Mouse (Mus musculus) intestine, embryonic 16.5 days (tissue): ENCODE measurements around the gene Olfr958. TPM values are rescaled to one million over a fixed set of nuclear protein-coding genes. Genes with fewer than 3 reads are reported as not detected.
A peak's percentile ranks its signal among the peaks of the same experiment; 100 is the strongest.

Source experiments
- ATAC-seq: fragments of 200-750 bp; cut with Nextera tagmentation; 2 replicates; pipeline ENCODE4 v1.8.0; 2017; ENCODE audit warnings: moderate TSS enrichment, moderate library complexity
- H3K27ac ChIP-seq: fragments of 300-500 bp; sonication (generic); 2 replicates; pipeline ENCODE4 v1.5.1; 2014; ENCODE audit warnings: mild to moderate bottlenecking, low read length
- H3K27me3 ChIP-seq: fragments of 300-500 bp; sonication (generic); replicated peaks from 2 replicates; pipeline ENCODE4 v1.6.1; 2014; ENCODE audit warnings: low read length, control low read depth, mixed read lengths; ENCODE audit not compliant: control insufficient read depth, insufficient read depth
- H3K36me3 ChIP-seq: fragments of 300-500 bp; sonication (generic); 2 replicates; pipeline ENCODE4 v1.6.1; 2014; ENCODE audit warnings: low read length, control low read depth; ENCODE audit not compliant: control insufficient read depth, insufficient read depth
- H3K4me1 ChIP-seq: fragments of 300-500 bp; sonication (generic); 2 replicates; pipeline ENCODE4 v1.6.1; 2014; ENCODE audit warnings: low read length, control low read depth, mixed read lengths; ENCODE audit not compliant: control insufficient read depth, insufficient read depth
- H3K4me2 ChIP-seq: fragments of 300-500 bp; sonication (generic); 2 replicates; pipeline ENCODE4 v1.6.1; 2014; ENCODE audit warnings: low read depth, low read length, control low read depth
- H3K4me3 ChIP-seq: fragments of 300-500 bp; sonication (generic); 2 replicates; pipeline ENCODE4 v1.5.1; 2014; ENCODE audit warnings: mild to moderate bottlenecking, low read length
- H3K9ac ChIP-seq: fragments of 300-500 bp; sonication (generic); 2 replicates; pipeline ENCODE4 v1.6.1; 2014; ENCODE audit warnings: low read depth, low read length
- H3K9me3 ChIP-seq: fragments of 300-500 bp; sonication (generic); 2 replicates; pipeline ENCODE4 v1.6.1; 2016; ENCODE audit warnings: low read length, control low read depth; ENCODE audit not compliant: control insufficient read depth
- WGBS: fragments of 180-500 bp; shearing (Covaris S2); extraction: QIAGEN DNeasy Blood & Tissue Kit; methylation state at CpG from one replicate; pipeline ENCODE4 v1.1.7; 2014; 5-methylcytosine and 5-hydroxymethylcytosine counted together
- polyA plus RNA-seq: library from polyadenylated mRNA; unstranded; fragments of >200 nt; fragmentation: Nextera tagmentation; extraction: Ambion mirVana; gene quantifications from 2 replicates; pipeline ENCODE4 v1.2.1, GENCODE M21; 2015

Gene Olfr958
- polyA plus RNA-seq, 1 experiment from 2014 or later: not detected

- no peak overlapping the region for H3K4me3 ChIP-seq
- no peaks in the 10 kb centered on the region for H3K36me3 ChIP-seq
- ATAC-seq: no peak
- H3K9me3 ChIP-seq: no peaks in the 10 kb centered on the region
- H3K4me2 ChIP-seq: no peak overlapping the region
- no peak overlapping the region for H3K27ac ChIP-seq
- no peaks in the 10 kb centered on the region for H3K27me3 ChIP-seq
- no peaks in the 10 kb centered on the region for H3K4me1 ChIP-seq
- no peak overlapping the region for H3K9ac ChIP-seq
Measured at GRCm38 (mm10) chr9:39518595-39518994, 35.3 kb downstream of the Olfr958 start.

GRCm38 (mm10) chr9:39515531-39515930, 38.3 kb downstream of the Olfr958 start, which contains the start of gene Olfr957:
Olfr957 (minus strand) TSS chr9:39515809.
- 54% methylated on average over 3 of the region's 3 CpGs for WGBS
- Histone ChIP-seq H3K9ac (no peak within 1 kb of the TSS), H3K4me2 (no peak within 1 kb of the TSS), H3K36me3 (no peaks in the 10 kb centered on the region), H3K4me1 (no peaks in the 10 kb centered on the region), H3K27ac (no peak within 1 kb of the TSS), H3K9me3 (no peaks in the 10 kb centered on the region), H3K4me3 (no peak within 1 kb of the TSS), H3K27me3 (no peaks in the 10 kb centered on the region)
- ATAC-seq: no peak

DNA sequence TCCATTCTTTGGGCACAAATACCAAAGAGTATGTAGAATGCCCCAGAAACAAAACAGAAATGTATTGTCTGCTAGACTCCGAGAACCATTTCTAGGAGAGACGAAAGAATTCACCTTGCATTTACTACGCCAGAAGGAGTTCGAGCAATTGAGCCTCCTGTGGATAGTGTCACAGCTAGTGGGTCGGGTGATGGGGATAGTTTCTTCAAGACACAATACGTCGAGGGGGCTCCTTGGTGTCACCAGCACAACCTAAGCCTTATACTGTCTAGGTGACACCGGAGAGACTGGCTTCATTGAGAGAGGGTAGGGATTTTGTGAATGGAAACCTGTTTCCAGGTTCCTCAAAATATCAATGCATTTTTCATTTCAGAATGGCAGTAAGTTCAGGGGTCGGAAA, 44.4 kb downstream of the Olfr958 start:
- ATAC-seq: no peak
- H3K9me3 ChIP-seq: no peaks in the 10 kb centered on the region
- no peak overlapping the region for H3K4me2 ChIP-seq
- no peak overlapping the region for H3K4me3 ChIP-seq
- no peaks in the 10 kb centered on the region for H3K27me3 ChIP-seq
- H3K9ac ChIP-seq: no peak overlapping the region
- no peaks in the 10 kb centered on the region for H3K36me3 ChIP-seq
- 73% methylated on average over 9 of the region's 9 CpGs for WGBS
- no peaks in the 10 kb centered on the region for H3K4me1 ChIP-seq
- H3K27ac ChIP-seq: no peak overlapping the region

GRCm38 (mm10) chr9:39508998-39509397, 44.9 kb downstream of the Olfr958 start:
- no peaks in the 10 kb centered on the region for H3K36me3 ChIP-seq
- H3K4me2 ChIP-seq: no peak overlapping the region
- H3K4me3 ChIP-seq: no peak overlapping the region
- 6% methylated on average over 6 of the region's 6 CpGs for WGBS
- no peak overlapping the region for H3K9ac ChIP-seq
- H3K9me3 ChIP-seq: no peaks in the 10 kb centered on the region
- ATAC-seq: peak; percentile 46; the same call in 1 of the 2 replicates
- no peaks in the 10 kb centered on the region for H3K27me3 ChIP-seq
- H3K27ac ChIP-seq: no peak overlapping the region
- H3K4me1 ChIP-seq: no peaks in the 10 kb centered on the region

Other genes with a start within 250 kb of the Olfr958 start
- not detected in 2 replicates for gene Olfr948, start 228.0 kb downstream of the Olfr958 start, polyA plus RNA-seq
- gene Olfr951, start 166.6 kb downstream of the Olfr958 start, polyA plus RNA-seq: not detected in 2 replicates
- not detected in 2 replicates for gene Olfr952, start 126.9 kb downstream of the Olfr958 start, polyA plus RNA-seq
- not detected in 2 replicates for gene Olfr954, start 97.4 kb downstream of the Olfr958 start, polyA plus RNA-seq
- not detected in 2 replicates for gene Olfr955, start 82.1 kb downstream of the Olfr958 start, polyA plus RNA-seq
- gene Olfr44, start 60.1 kb downstream of the Olfr958 start, polyA plus RNA-seq: not detected in 2 replicates
- not detected in 2 replicates for gene Olfr957, start 38.2 kb downstream of the Olfr958 start, polyA plus RNA-seq
- gene Olfr959, start 21.5 kb upstream of the Olfr958 start, polyA plus RNA-seq: not detected in 2 replicates
- 16.0 and 18.1 TPM in 2 replicates for gene AW551984, start 50.3 kb upstream of the Olfr958 start, polyA plus RNA-seq
- gene Olfr148, start 56.6 kb upstream of the Olfr958 start, polyA plus RNA-seq: not detected in 2 replicates
- not detected in 2 replicates for gene Olfr960, start 67.3 kb upstream of the Olfr958 start, polyA plus RNA-seq
- gene Olfr961, start 91.0 kb upstream of the Olfr958 start, polyA plus RNA-seq: not detected in 2 replicates
- not detected in 2 replicates for gene Olfr963, start 113.2 kb upstream of the Olfr958 start, polyA plus RNA-seq
- not detected in 2 replicates for gene Olfr149, start 153.1 kb upstream of the Olfr958 start, polyA plus RNA-seq
- gene Olfr965, start 157.3 kb upstream of the Olfr958 start, polyA plus RNA-seq: not detected in 2 replicates
- gene Olfr150, start 176.9 kb upstream of the Olfr958 start, polyA plus RNA-seq: not detected in 2 replicates
- not detected in 2 replicates for gene Olfr967, start 192.2 kb upstream of the Olfr958 start, polyA plus RNA-seq
- not detected in 2 replicates for gene Olfr968, start 229.2 kb upstream of the Olfr958 start, polyA plus RNA-seq
- not detected in 2 replicates for gene Olfr969, start 236.9 kb upstream of the Olfr958 start, polyA plus RNA-seq